ENCODE assay signal across 7 mouse cellular contexts in the genomic region with DNA sequence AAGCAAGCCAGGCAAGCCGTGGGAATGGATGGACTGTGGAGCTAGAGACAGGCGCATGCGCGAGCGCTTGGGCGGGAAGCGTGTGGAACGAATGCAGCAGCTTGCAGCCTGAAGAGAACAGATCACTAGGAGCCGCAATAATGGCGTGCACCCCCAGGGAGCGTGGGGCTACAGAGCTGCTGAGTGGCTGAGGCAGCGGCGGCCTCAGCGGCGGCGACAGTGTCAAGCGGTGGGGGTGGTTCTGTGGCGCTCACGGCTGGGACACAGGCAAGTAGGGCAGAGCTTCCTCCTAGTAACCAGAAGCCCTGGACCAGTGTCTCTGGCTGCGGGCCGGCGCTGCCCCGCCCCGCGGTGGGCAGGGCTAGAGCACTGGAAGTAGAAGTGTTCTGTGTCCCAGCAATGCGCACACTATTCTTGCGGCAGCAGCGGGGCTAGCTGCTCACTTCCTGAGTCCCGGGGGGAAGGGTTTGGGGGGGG. TPM values are rescaled to one million over a fixed set of nuclear protein-coding genes. Genes with fewer than 3 reads are reported as not detected.
DNase-seq lines count a peak whose midpoint lies in the region; ATAC-seq lines count a peak whose summit lies in the region.

No protein-coding gene starts in this region.

- intact Hi-C loops in gastrocnemius, postnatal 36 days (cut with DNase I): no loop called here
- intact Hi-C loops in left cerebral cortex, postnatal 36 days (cut with DNase I): no loop called here

- H3K27ac ChIP-seq in intestine, embryonic 16.5 days (ENCODE audit: low read length): peak overlapping the region; percentile 96
- peak overlapping the region; percentile 78 for H3K27ac ChIP-seq in midbrain, embryonic 11.5 days (ENCODE audit: low read depth, low read length)

- peak; percentile 83 to 84 for DNase-seq in adrenal gland, adult 18-20 months (ENCODE audit: low spot score in 2 of 2)
- peak; percentile 94 for DNase-seq in embryo, embryonic 11 days
- peak; percentile 89 to 94 for DNase-seq in gastrocnemius, postnatal 36 days
- DNase-seq in left cerebral cortex, postnatal 36 days (ENCODE audit: low spot score in 2 of 2): peak; percentile 85 to 86
- DNase-seq in midbrain, embryonic 11.5 days (ENCODE audit: low spot score, missing footprints): peak; percentile 99
- peak; percentile 83 for DNase-seq in skeletal muscle tissue, adult 2 months (ENCODE audit: low read depth, low spot score)

- H3K36me3 ChIP-seq in intestine, embryonic 16.5 days (ENCODE audit: control insufficient read depth, insufficient read depth, low read length): no peaks in the 10 kb centered on the region
- no peaks in the 10 kb centered on the region for H3K36me3 ChIP-seq in midbrain, embryonic 11.5 days (ENCODE audit: control insufficient read depth, insufficient read depth, low read length)

- H3K9me3 ChIP-seq in intestine, embryonic 16.5 days (ENCODE audit: control insufficient read depth, low read length): no peaks in the 10 kb centered on the region
- H3K9me3 ChIP-seq in midbrain, embryonic 11.5 days (ENCODE audit: control insufficient read depth, low read length): no peaks in the 10 kb centered on the region

- ATAC-seq in intestine, embryonic 16.5 days: peak; percentile 99
- ATAC-seq in midbrain, embryonic 11.5 days (ENCODE audit: low FRiP score): peak; percentile 99

- H3K4me3 ChIP-seq in intestine, embryonic 16.5 days (ENCODE audit: low read length): peak overlapping the region; percentile 55
- peak overlapping the region; percentile 46 for H3K4me3 ChIP-seq in midbrain, embryonic 11.5 days (ENCODE audit: low read depth, low read length)

- peak overlapping the region; percentile 94 for H3K4me2 ChIP-seq in intestine, embryonic 16.5 days (ENCODE audit: low read depth, low read length)
- peak overlapping the region; percentile 82 for H3K4me2 ChIP-seq in midbrain, embryonic 11.5 days

- WGBS in intestine, embryonic 16.5 days: under 1% methylated on average over 29 of the region's 29 CpGs
- under 1% methylated on average over 29 of the region's 29 CpGs for WGBS in midbrain, embryonic 11.5 days

- no peaks in the 10 kb centered on the region for H3K27me3 ChIP-seq in intestine, embryonic 16.5 days (replicated peaks; ENCODE audit: control insufficient read depth, insufficient read depth, low read length)
- no peaks in the 10 kb centered on the region for H3K27me3 ChIP-seq in midbrain, embryonic 11.5 days (ENCODE audit: control insufficient read depth, insufficient read depth, low read length)

- peaks cover 8% of the 10 kb centered on the region for H3K4me1 ChIP-seq in intestine, embryonic 16.5 days (ENCODE audit: control insufficient read depth, insufficient read depth, low read length)
- peaks cover 7% of the 10 kb centered on the region for H3K4me1 ChIP-seq in midbrain, embryonic 11.5 days (ENCODE audit: control insufficient read depth, insufficient read depth, low read length)

- peak overlapping the region; percentile 77 for H3K9ac ChIP-seq in intestine, embryonic 16.5 days (ENCODE audit: low read depth, low read length)
- peak overlapping the region; percentile 80 for H3K9ac ChIP-seq in midbrain, embryonic 11.5 days (ENCODE audit: low read length)

RNA-seq across cellular contexts. Expression of a gene that starts 7.3 kb away (rescaled TPM):
- total RNA-seq in adrenal gland, adult 18-20 months (2021): not detected
- total RNA-seq in gastrocnemius, postnatal 36 days (2021): not detected
- not detected in 2 replicates for polyA plus RNA-seq in intestine, embryonic 16.5 days (2015; fragmentation: Nextera tagmentation; extraction: Ambion mirVana)
- total RNA-seq in left cerebral cortex, postnatal 36 days (2021): not detected
- not detected in 2 replicates for polyA plus RNA-seq in midbrain, embryonic 11.5 days (2014; fragmentation: Nextera tagmentation; extraction: Ambion mirVana)

RNA-seq across cellular contexts. Expression of a gene that starts 16.9 kb away (rescaled TPM):
- total RNA-seq in adrenal gland, adult 18-20 months (2021): not detected
- not detected for total RNA-seq in gastrocnemius, postnatal 36 days (2021)
- polyA plus RNA-seq in intestine, embryonic 16.5 days (2015; fragmentation: Nextera tagmentation; extraction: Ambion mirVana): not detected in 2 replicates
- not detected for total RNA-seq in left cerebral cortex, postnatal 36 days (2021)
- polyA plus RNA-seq in midbrain, embryonic 11.5 days (2014; fragmentation: Nextera tagmentation; extraction: Ambion mirVana): not detected in 2 replicates

RNA-seq across cellular contexts. Expression of a gene that starts 30.5 kb away (rescaled TPM):
- total RNA-seq in adrenal gland, adult 18-20 months (2021): not detected
- not detected for total RNA-seq in gastrocnemius, postnatal 36 days (2021)
- polyA plus RNA-seq in intestine, embryonic 16.5 days (2015; fragmentation: Nextera tagmentation; extraction: Ambion mirVana): not detected in 2 replicates
- not detected for total RNA-seq in left cerebral cortex, postnatal 36 days (2021)
- not detected in 2 replicates for polyA plus RNA-seq in midbrain, embryonic 11.5 days (2014; fragmentation: Nextera tagmentation; extraction: Ambion mirVana)

RNA-seq across cellular contexts. Expression of a gene that starts 43.9 kb away (rescaled TPM):
- not detected for total RNA-seq in adrenal gland, adult 18-20 months (2021)
- total RNA-seq in gastrocnemius, postnatal 36 days (2021): not detected
- polyA plus RNA-seq in intestine, embryonic 16.5 days (2015; fragmentation: Nextera tagmentation; extraction: Ambion mirVana): not detected in 2 replicates
- not detected for total RNA-seq in left cerebral cortex, postnatal 36 days (2021)
- not detected in 2 replicates for polyA plus RNA-seq in midbrain, embryonic 11.5 days (2014; fragmentation: Nextera tagmentation; extraction: Ambion mirVana)

RNA-seq across cellular contexts. Expression of a gene that starts 43.9 kb away (rescaled TPM):
- not detected for total RNA-seq in adrenal gland, adult 18-20 months (2021)
- total RNA-seq in gastrocnemius, postnatal 36 days (2021): not detected
- not detected in 2 replicates for polyA plus RNA-seq in intestine, embryonic 16.5 days (2015; fragmentation: Nextera tagmentation; extraction: Ambion mirVana)
- total RNA-seq in left cerebral cortex, postnatal 36 days (2021): not detected
- not detected in 2 replicates for polyA plus RNA-seq in midbrain, embryonic 11.5 days (2014; fragmentation: Nextera tagmentation; extraction: Ambion mirVana)

Comparison
In these comparisons a context has a peak if more than half of its experiments do, and no peak if none do; other contexts are left out.
1. Peak in every context shown above with its lines: DNase-seq, ATAC-seq, H3K4me3 ChIP-seq and H3K27ac ChIP-seq.